Mouse (Mus musculus): ENCODE measurements around the gene Gm42906. TPM values are rescaled to one million over a fixed set of nuclear protein-coding genes. Genes with fewer than 3 reads are reported as not detected.

The Gm42906 gene
- total RNA-seq, 1 experiment: not detected

DNA sequence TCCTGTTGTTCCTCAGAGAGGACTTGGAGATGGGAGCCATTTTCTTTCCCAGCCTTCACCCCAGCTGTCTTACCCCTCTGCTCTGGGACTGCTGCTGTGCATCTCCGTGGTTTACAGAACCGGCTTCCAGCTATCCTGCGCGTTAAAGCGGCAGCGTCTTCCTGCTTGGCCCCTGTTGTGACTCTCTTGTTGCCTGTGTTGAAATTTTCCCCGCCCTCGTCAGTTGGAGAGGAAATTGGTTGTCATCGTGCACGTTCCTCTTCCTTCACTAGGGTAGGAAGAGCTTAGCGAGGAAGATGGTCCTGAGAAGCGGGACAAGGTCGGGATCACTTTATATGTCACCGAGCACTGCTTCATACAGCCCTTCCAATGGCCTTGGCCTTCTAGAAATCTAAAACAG, 407.1 kb downstream of the Gm42906 start:
- DNase-seq (ENCODE audit: low read depth, low spot score): no peak
- no peaks in the 10 kb centered on the region for H3K9me3 ChIP-seq (ENCODE audit: control insufficient read depth, insufficient read depth, low read depth, low read length)
- H3K9ac ChIP-seq (ENCODE audit: insufficient read depth, low read depth, low read length, poor library complexity, severe bottlenecking): no peak overlapping the region
- TF ChIP-seq HCFC1 (IDR thresholded peaks at IDR 0.05; ENCODE audit: borderline replicate concordance, insufficient read depth, low read length) (no peak), ZNF384 (IDR thresholded peaks at IDR 0.05; ENCODE audit: low read depth, low read length) (no peak), CHD2 (IDR thresholded peaks at IDR 0.05; ENCODE audit: low read depth, low read length) (no peak), MAFK (IDR thresholded peaks at IDR 0.05; ENCODE audit: insufficient read depth, low read depth, low read length) (no peak), ZC3H11A (IDR thresholded peaks at IDR 0.05; ENCODE audit: borderline replicate concordance, low read depth, low read length) (no peak)
- H3K36me3 ChIP-seq (ENCODE audit: control insufficient read depth, insufficient read depth, low read length, poor library complexity, severe bottlenecking): no peaks in the 10 kb centered on the region
- H3K4me3 ChIP-seq (ENCODE audit: insufficient read depth in 1 of 2, low read depth in 1 of 2, low read length in 2 of 2, poor library complexity in 1 of 2, severe bottlenecking in 1 of 2): no peak overlapping the region
- H3K4me1 ChIP-seq (ENCODE audit: control insufficient read depth in 2 of 2, insufficient read depth in 2 of 2, low read length in 2 of 2, poor library complexity in 1 of 2): peaks cover 3 to 9% of the 10 kb centered on the region in 2 experiments; a peak in 3 of 4 replicates
- in situ Hi-C loops (cut with MboI; ENCODE audit: low sequenced_read_pairs in 2 of 2, unreplicated experiment in 2 of 2): no loop called here
- no peak overlapping the region for H3K27ac ChIP-seq (ENCODE audit: insufficient read depth, low read depth, low read length, poor library complexity, severe bottlenecking)

DNA sequence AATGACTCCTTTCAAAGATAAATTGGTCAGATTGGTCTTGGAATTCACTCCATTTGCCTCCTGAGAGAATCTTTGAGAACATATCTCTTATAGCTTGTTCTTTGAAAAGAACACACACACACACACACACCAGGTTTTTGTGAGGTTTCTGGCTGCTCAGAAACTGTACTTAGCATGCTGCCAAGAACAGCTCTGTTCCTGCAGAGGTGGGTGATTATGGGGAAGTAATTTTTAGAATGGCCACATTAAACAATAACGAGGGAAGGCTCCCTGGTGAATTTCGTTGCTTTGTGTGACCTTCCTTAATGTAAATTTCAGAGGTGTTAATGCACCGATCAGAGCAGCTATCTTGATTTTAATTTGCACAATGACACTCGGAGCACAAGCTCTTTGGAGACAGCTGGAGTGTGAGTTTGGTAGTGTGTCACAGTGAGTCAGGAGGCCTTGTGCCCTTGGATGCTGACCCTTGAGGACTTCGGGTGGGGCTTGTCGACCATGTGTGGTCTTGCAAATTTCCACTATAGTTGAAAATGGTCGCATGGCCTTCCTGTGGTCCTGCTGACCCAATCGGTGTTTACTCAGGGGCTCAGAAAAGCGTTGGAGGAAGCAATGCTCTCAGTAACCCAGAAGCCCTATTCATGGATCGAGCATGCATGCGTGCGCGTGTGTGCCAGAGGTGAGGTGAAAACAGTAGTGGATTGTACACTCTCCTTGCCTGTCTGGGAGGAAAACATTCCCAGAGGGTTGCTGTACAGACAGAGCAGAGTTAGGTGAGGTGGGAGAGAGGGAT, 407.7 kb downstream of the Gm42906 start:
- Histone ChIP-seq H3K4me1 (ENCODE audit: control insufficient read depth in 2 of 2, insufficient read depth in 2 of 2, low read length in 2 of 2, poor library complexity in 1 of 2) (peaks cover 1 to 6% of the 10 kb centered on the region in 2 experiments; a peak in 2 of 4 replicates), H3K27ac (ENCODE audit: insufficient read depth, low read depth, low read length, poor library complexity, severe bottlenecking) (no peak overlapping the region), H3K9ac (ENCODE audit: insufficient read depth, low read depth, low read length, poor library complexity, severe bottlenecking) (no peak overlapping the region), H3K36me3 (ENCODE audit: control insufficient read depth, insufficient read depth, low read length, poor library complexity, severe bottlenecking) (no peaks in the 10 kb centered on the region), H3K4me3 (ENCODE audit: insufficient read depth in 1 of 2, low read depth in 1 of 2, low read length in 2 of 2, poor library complexity in 1 of 2, severe bottlenecking in 1 of 2) (no peak overlapping the region), H3K9me3 (ENCODE audit: control insufficient read depth, insufficient read depth, low read depth, low read length) (no peaks in the 10 kb centered on the region)
- TF ChIP-seq ZC3H11A (IDR thresholded peaks at IDR 0.05; ENCODE audit: borderline replicate concordance, low read depth, low read length): no peak
- TF ChIP-seq MAFK (IDR thresholded peaks at IDR 0.05; ENCODE audit: insufficient read depth, low read depth, low read length): no peak
- no peak for TF ChIP-seq ZNF384 (IDR thresholded peaks at IDR 0.05; ENCODE audit: low read depth, low read length)
- no peak for DNase-seq (ENCODE audit: low read depth, low spot score)
- in situ Hi-C loops (cut with MboI; ENCODE audit: low sequenced_read_pairs in 2 of 2, unreplicated experiment in 2 of 2): no loop called here

DNA sequence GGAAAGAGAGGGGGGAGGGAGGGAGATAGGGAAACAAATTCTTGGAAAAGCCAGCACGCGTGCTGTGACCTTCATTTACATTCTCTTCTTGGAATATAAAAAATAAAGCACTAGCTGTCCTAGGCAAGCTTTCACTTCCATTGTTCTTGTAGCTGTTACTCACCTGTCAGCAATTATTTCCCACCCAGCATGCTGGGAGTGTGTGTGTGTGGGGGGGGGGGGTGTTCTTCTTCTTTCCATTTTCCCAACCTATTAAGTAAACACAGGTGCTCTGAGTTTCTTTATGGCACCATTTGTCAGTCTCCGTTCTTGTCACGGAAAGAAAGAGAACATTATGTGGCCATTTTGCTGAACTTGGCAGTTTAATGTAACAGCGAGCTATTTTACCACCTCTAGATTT, 409.0 kb downstream of the Gm42906 start:
- Histone ChIP-seq H3K4me1 (ENCODE audit: control insufficient read depth in 2 of 2, insufficient read depth in 2 of 2, low read length in 2 of 2, poor library complexity in 1 of 2) (peaks cover 1 to 6% of the 10 kb centered on the region in 2 experiments; a peak in 2 of 4 replicates), H3K27ac (ENCODE audit: insufficient read depth, low read depth, low read length, poor library complexity, severe bottlenecking) (no peak overlapping the region), H3K9me3 (ENCODE audit: control insufficient read depth, insufficient read depth, low read depth, low read length) (no peaks in the 10 kb centered on the region), H3K36me3 (ENCODE audit: control insufficient read depth, insufficient read depth, low read length, poor library complexity, severe bottlenecking) (no peaks in the 10 kb centered on the region), H3K9ac (ENCODE audit: insufficient read depth, low read depth, low read length, poor library complexity, severe bottlenecking) (no peak overlapping the region), H3K4me3 (ENCODE audit: insufficient read depth in 1 of 2, low read depth in 1 of 2, low read length in 2 of 2, poor library complexity in 1 of 2, severe bottlenecking in 1 of 2) (no peak overlapping the region)
- no peak for DNase-seq (ENCODE audit: low read depth, low spot score)
- in situ Hi-C loops (cut with MboI; ENCODE audit: low sequenced_read_pairs in 2 of 2, unreplicated experiment in 2 of 2): no loop called here
- no peak for TF ChIP-seq HCFC1 (IDR thresholded peaks at IDR 0.05; ENCODE audit: borderline replicate concordance, insufficient read depth, low read length)
- TF ChIP-seq CHD2 (IDR thresholded peaks at IDR 0.05; ENCODE audit: low read depth, low read length): no peak
- TF ChIP-seq MAFK (IDR thresholded peaks at IDR 0.05; ENCODE audit: insufficient read depth, low read depth, low read length): no peak
- TF ChIP-seq ZC3H11A (IDR thresholded peaks at IDR 0.05; ENCODE audit: borderline replicate concordance, low read depth, low read length): no peak
- no peak for TF ChIP-seq ZNF384 (IDR thresholded peaks at IDR 0.05; ENCODE audit: low read depth, low read length)

DNA sequence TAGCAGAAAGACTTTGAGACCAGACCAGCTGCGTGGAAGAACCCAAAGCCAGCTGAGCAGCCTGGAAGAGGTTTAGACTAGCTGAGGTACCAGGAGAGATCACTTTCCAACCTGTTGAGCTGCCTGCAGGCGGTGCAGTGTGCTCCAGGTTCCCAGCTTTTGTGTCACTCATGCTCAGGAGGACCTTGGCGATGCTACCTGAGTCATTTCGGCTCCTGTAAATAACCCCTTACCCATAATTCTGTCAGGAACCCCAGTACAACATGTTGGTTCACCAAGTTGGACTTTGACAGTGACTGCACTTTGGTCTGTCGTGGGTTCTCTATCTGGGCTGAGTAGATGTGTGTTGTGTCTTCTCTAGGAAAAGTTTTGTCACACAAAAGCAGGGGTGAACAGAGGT, 409.5 kb downstream of the Gm42906 start:
- DNase-seq (ENCODE audit: low read depth, low spot score): no peak
- Histone ChIP-seq H3K4me3 (ENCODE audit: insufficient read depth in 1 of 2, low read depth in 1 of 2, low read length in 2 of 2, poor library complexity in 1 of 2, severe bottlenecking in 1 of 2) (no peak overlapping the region), H3K36me3 (ENCODE audit: control insufficient read depth, insufficient read depth, low read length, poor library complexity, severe bottlenecking) (no peaks in the 10 kb centered on the region), H3K4me1 (ENCODE audit: control insufficient read depth in 2 of 2, insufficient read depth in 2 of 2, low read length in 2 of 2, poor library complexity in 1 of 2) (peaks cover 1 to 4% of the 10 kb centered on the region in 2 experiments; a peak in 1 of 4 replicates), H3K27ac (ENCODE audit: insufficient read depth, low read depth, low read length, poor library complexity, severe bottlenecking) (no peak overlapping the region), H3K9ac (ENCODE audit: insufficient read depth, low read depth, low read length, poor library complexity, severe bottlenecking) (no peak overlapping the region), H3K9me3 (ENCODE audit: control insufficient read depth, insufficient read depth, low read depth, low read length) (no peaks in the 10 kb centered on the region)
- in situ Hi-C loops (cut with MboI; ENCODE audit: low sequenced_read_pairs in 2 of 2, unreplicated experiment in 2 of 2): no loop called here
- no peak for TF ChIP-seq CHD2 (IDR thresholded peaks at IDR 0.05; ENCODE audit: low read depth, low read length)
- no peak for TF ChIP-seq ZC3H11A (IDR thresholded peaks at IDR 0.05; ENCODE audit: borderline replicate concordance, low read depth, low read length)
- no peak for TF ChIP-seq HCFC1 (IDR thresholded peaks at IDR 0.05; ENCODE audit: borderline replicate concordance, insufficient read depth, low read length)

Other genes starting within 250 kb of the Gm42906 start
- 6.7 and 6.8 TPM in 2 replicates for gene Stard13, start 194.3 kb downstream of the Gm42906 start, total RNA-seq (2012; rRNA removed)
- gene Vmn2r18, start 177.9 kb upstream of the Gm42906 start, total RNA-seq (2012; rRNA removed): 0.11 and 0.18 TPM in 2 replicates
- gene Rfc3, start 223.1 kb upstream of the Gm42906 start, total RNA-seq (2012; rRNA removed): 48.5 and 70.4 TPM in 2 replicates

Data from ES-E14 (cell line).